Mouse (Mus musculus): ENCODE measurements at regions not wholly inside any gene's neighbourhood (a gene's known extent, or its start where the extent isn't known, plus 50 kb on each side); places are given as distances from the start of the nearest gene placed in this dataset.

GRCm38 (mm10) chr2:147753089-147753488 lies 293.7 kb downstream of the Foxa2 start:
- Histone ChIP-seq H3K27me3 (replicated peaks) (no peaks in the 10 kb centered on the region), H3K9me3 (peaks cover 7% of the 10 kb centered on the region; the same call in 1 of the 2 replicates), H3K36me3 (replicated peaks; ENCODE audit: low read length) (no peaks in the 10 kb centered on the region), H3K4me3 (replicated peaks) (no peak overlapping the region), H3K4me1 (no peaks in the 10 kb centered on the region)
- TF ChIP-seq FLI1 (IDR thresholded peaks at IDR 0.05; ENCODE audit: low read length) (no peak), GATA1 (IDR thresholded peaks at IDR 0.05; ENCODE audit: borderline replicate concordance, low read length) (no peak)

GRCm38 (mm10) chr2:147751831-147752230 lies 294.9 kb downstream of the Foxa2 start:
- H3K36me3 ChIP-seq (replicated peaks; ENCODE audit: low read length): no peaks in the 10 kb centered on the region
- 0 out of 2 replicates have a peak, but pooled peaks cover 7% of the 10 kb centered on the region for H3K9me3 ChIP-seq
- H3K4me3 ChIP-seq (replicated peaks): no peak overlapping the region
- TF ChIP-seq FLI1 (IDR thresholded peaks at IDR 0.05; ENCODE audit: low read length): no peak
- TF ChIP-seq GATA1 (IDR thresholded peaks at IDR 0.05; ENCODE audit: borderline replicate concordance, low read length): no peak
- H3K4me1 ChIP-seq: no peaks in the 10 kb centered on the region
- H3K27me3 ChIP-seq (replicated peaks): no peaks in the 10 kb centered on the region

- no peaks in the 10 kb centered on the region for H3K36me3 ChIP-seq (replicated peaks; ENCODE audit: low read length)
- peaks cover 12% of the 10 kb centered on the region; the same call in 1 of the 2 replicates for H3K9me3 ChIP-seq
- H3K4me3 ChIP-seq (replicated peaks): no peak overlapping the region
- no peak for TF ChIP-seq GATA1 (IDR thresholded peaks at IDR 0.05; ENCODE audit: borderline replicate concordance, low read length)
- no peak for TF ChIP-seq FLI1 (IDR thresholded peaks at IDR 0.05; ENCODE audit: low read length)
- no peaks in the 10 kb centered on the region for H3K27me3 ChIP-seq (replicated peaks)
- H3K4me1 ChIP-seq: 0 out of 2 replicates have a peak, but pooled peaks cover 3% of the 10 kb centered on the region
Measured at GRCm38 (mm10) chr2:147748006-147748405, 298.8 kb downstream of the Foxa2 start.

GRCm38 (mm10) chr2:147743908-147744307 lies 302.9 kb downstream of the Foxa2 start:
- no peaks in the 10 kb centered on the region for H3K27me3 ChIP-seq (replicated peaks)
- no peak for TF ChIP-seq GATA1 (IDR thresholded peaks at IDR 0.05; ENCODE audit: borderline replicate concordance, low read length)
- H3K9me3 ChIP-seq: peaks cover 5% of the 10 kb centered on the region; the same call in 1 of the 2 replicates
- H3K4me3 ChIP-seq (replicated peaks): peak overlapping the region; percentile 46
- H3K36me3 ChIP-seq (replicated peaks; ENCODE audit: low read length): no peaks in the 10 kb centered on the region
- H3K4me1 ChIP-seq: 0 out of 2 replicates have a peak, but pooled peaks cover 3% of the 10 kb centered on the region

- no peak for TF ChIP-seq FLI1 (IDR thresholded peaks at IDR 0.05; ENCODE audit: low read length)
- no peak for TF ChIP-seq GATA1 (IDR thresholded peaks at IDR 0.05; ENCODE audit: borderline replicate concordance, low read length)
- H3K4me1 ChIP-seq: no peaks in the 10 kb centered on the region
- no peaks in the 10 kb centered on the region for H3K9me3 ChIP-seq
- H3K4me3 ChIP-seq (replicated peaks): no peak overlapping the region
- no peaks in the 10 kb centered on the region for H3K27me3 ChIP-seq (replicated peaks)
- H3K36me3 ChIP-seq (replicated peaks; ENCODE audit: low read length): no peaks in the 10 kb centered on the region
Measured at GRCm38 (mm10) chr2:147738307-147738872, 308.4 kb downstream of the Foxa2 start.

GRCm38 (mm10) chr2:147727396-147727795 lies 319.4 kb downstream of the Foxa2 start:
- no peaks in the 10 kb centered on the region for H3K27me3 ChIP-seq (replicated peaks)
- TF ChIP-seq GATA1 (IDR thresholded peaks at IDR 0.05; ENCODE audit: borderline replicate concordance, low read length) (no peak), FLI1 (IDR thresholded peaks at IDR 0.05; ENCODE audit: low read length) (no peak)
- H3K36me3 ChIP-seq (replicated peaks; ENCODE audit: low read length): no peaks in the 10 kb centered on the region
- H3K4me3 ChIP-seq (replicated peaks): no peak overlapping the region
- H3K9me3 ChIP-seq: no peaks in the 10 kb centered on the region
- H3K4me1 ChIP-seq: no peaks in the 10 kb centered on the region

GRCm38 (mm10) chr2:147718936-147719335 lies 327.8 kb downstream of the Foxa2 start:
- no peak for TF ChIP-seq FLI1 (IDR thresholded peaks at IDR 0.05; ENCODE audit: low read length)
- no peak for TF ChIP-seq GATA1 (IDR thresholded peaks at IDR 0.05; ENCODE audit: borderline replicate concordance, low read length)
- H3K4me3 ChIP-seq (replicated peaks): no peak overlapping the region
- H3K4me1 ChIP-seq: no peaks in the 10 kb centered on the region
- no peaks in the 10 kb centered on the region for H3K27me3 ChIP-seq (replicated peaks)
- H3K36me3 ChIP-seq (replicated peaks; ENCODE audit: low read length): no peaks in the 10 kb centered on the region
- H3K9me3 ChIP-seq: no peaks in the 10 kb centered on the region

GRCm38 (mm10) chr2:147717484-147717947 lies 329.3 kb downstream of the Foxa2 start:
- TF ChIP-seq GATA1 (IDR thresholded peaks at IDR 0.05; ENCODE audit: borderline replicate concordance, low read length): no peak
- TF ChIP-seq FLI1 (IDR thresholded peaks at IDR 0.05; ENCODE audit: low read length): no peak
- H3K36me3 ChIP-seq (replicated peaks; ENCODE audit: low read length): no peaks in the 10 kb centered on the region
- H3K9me3 ChIP-seq: no peaks in the 10 kb centered on the region
- no peaks in the 10 kb centered on the region for H3K4me1 ChIP-seq
- H3K27me3 ChIP-seq (replicated peaks): no peaks in the 10 kb centered on the region
- no peak overlapping the region for H3K4me3 ChIP-seq (replicated peaks)

- TF ChIP-seq GATA1 (IDR thresholded peaks at IDR 0.05; ENCODE audit: borderline replicate concordance, low read length) (no peak), FLI1 (IDR thresholded peaks at IDR 0.05; ENCODE audit: low read length) (no peak)
- Histone ChIP-seq H3K27me3 (replicated peaks) (no peaks in the 10 kb centered on the region), H3K4me1 (no peaks in the 10 kb centered on the region), H3K36me3 (replicated peaks; ENCODE audit: low read length) (no peaks in the 10 kb centered on the region), H3K4me3 (replicated peaks) (no peak overlapping the region), H3K9me3 (no peaks in the 10 kb centered on the region)
Measured at GRCm38 (mm10) chr2:147715791-147716190, 331.0 kb downstream of the Foxa2 start.

- no peak overlapping the region for H3K4me3 ChIP-seq (replicated peaks)
- H3K9me3 ChIP-seq: no peaks in the 10 kb centered on the region
- no peak for TF ChIP-seq GATA1 (IDR thresholded peaks at IDR 0.05; ENCODE audit: borderline replicate concordance, low read length)
- TF ChIP-seq FLI1 (IDR thresholded peaks at IDR 0.05; ENCODE audit: low read length): no peak
- no peaks in the 10 kb centered on the region for H3K27me3 ChIP-seq (replicated peaks)
- H3K4me1 ChIP-seq: no peaks in the 10 kb centered on the region
- no peaks in the 10 kb centered on the region for H3K36me3 ChIP-seq (replicated peaks; ENCODE audit: low read length)
Measured at GRCm38 (mm10) chr2:147710593-147711265, 336.0 kb downstream of the Foxa2 start.
